In genomic region chr1:36432999-36433398, GRCm38 (mm10) we compare ENCODE assay signal across 17 mouse cellular contexts.
"Had no signal": no experiment of that assay in that cellular context is flagged by ENCODE, and none has a peak within 500 bp of the region (broad histone marks: within the 10 kb centered on the region; RNA-seq: fewer than 3 reads in every experiment).

No protein-coding gene starts in this region.

- H3K27ac ChIP-seq: heart, adult 2 months; heart, embryonic 13.5 days; heart, embryonic 15.5 days; hindbrain, embryonic 13.5 days; hindbrain, embryonic 15.5 days; hindbrain, postnatal 0 days; limb, embryonic 10.5 days; limb, embryonic 12.5 days had no signal

- DNase-seq: gastrocnemius, postnatal 14 days; gastrocnemius, postnatal 36 days; heart, adult 11 months; heart, adult 2 months; heart, postnatal 14 days; heart, postnatal 36 days; kidney, postnatal 10 days; layer of hippocampus, adult 9-11 months; layer of hippocampus, postnatal 36 days; liver had no signal

- H3K27me3 ChIP-seq: heart, embryonic 13.5 days; heart, embryonic 15.5 days; hindbrain, embryonic 13.5 days; hindbrain, embryonic 15.5 days; limb, embryonic 12.5 days had no signal

- H3K4me3 ChIP-seq: heart, adult 2 months; heart, embryonic 13.5 days; heart, embryonic 15.5 days; hindbrain, embryonic 13.5 days; hindbrain, embryonic 15.5 days; limb, embryonic 10.5 days; limb, embryonic 12.5 days had no signal

- H3K4me1 ChIP-seq: hindbrain, embryonic 13.5 days; hindbrain, embryonic 15.5 days; limb, embryonic 10.5 days; limb, embryonic 12.5 days had no signal
